Mouse (Mus musculus) myocyte (in vitro differentiated cells): ENCODE data around the gene Rbm19. TPM values are rescaled to one million over a fixed set of nuclear protein-coding genes. Genes with fewer than 3 reads are reported as not detected.

Experiments
- H3K27me3 ChIP-seq: one replicate; pipeline ENCODE4 v1.6.1; 2011; ENCODE audit not compliant: control insufficient read depth, insufficient read depth, insufficient read length
- H3K36me3 ChIP-seq: one replicate; pipeline ENCODE4 v1.6.1; 2011; ENCODE audit not compliant: control insufficient read depth, insufficient read depth
- H3K4me2 ChIP-seq: one replicate; pipeline ENCODE4 v1.6.1; 2011; ENCODE audit warnings: low read depth, control low read depth
- H3K4me3 ChIP-seq: one replicate; pipeline ENCODE4 v1.5.1; 2011; ENCODE audit warnings: mild to moderate bottlenecking, control low read depth, moderate library complexity
- H3K79me2 ChIP-seq: one replicate; pipeline ENCODE4 v1.6.1; 2011; ENCODE audit not compliant: control insufficient read depth, insufficient read depth
- H3ac ChIP-seq: one replicate; pipeline ENCODE4 v1.6.1; 2011; ENCODE audit not compliant: control insufficient read depth, insufficient read length
- CEBPB ChIP-seq: IDR thresholded peaks from 2 replicates; pipeline ENCODE4 v1.6.1; 2011; ENCODE audit warnings: mild to moderate bottlenecking, moderate library complexity; ENCODE audit not compliant: poor library complexity, insufficient read depth, severe bottlenecking
- E2F4 ChIP-seq: IDR thresholded peaks from one replicate; pipeline ENCODE4 v1.6.1; 2011; ENCODE audit warnings: mild to moderate bottlenecking, control low read depth, moderate library complexity; ENCODE audit not compliant: insufficient read depth
- MAX ChIP-seq: IDR thresholded peaks from one replicate; pipeline ENCODE4 v1.6.1; 2011; ENCODE audit warnings: low read depth, mild to moderate bottlenecking, control low read depth
- MYOD1 ChIP-seq, 3 experiments: IDR thresholded peaks; one replicate each; pipeline ENCODE4 v1.6.1; 2011; ENCODE audit warnings: control low read depth in 2 of 3, low read depth in 2 of 3, mild to moderate bottlenecking in 2 of 3, moderate library complexity in 1 of 3; ENCODE audit not compliant: insufficient read length in 2 of 3, control insufficient read depth in 1 of 3
- MYOG ChIP-seq, 3 experiments: IDR thresholded peaks; one replicate each; pipeline ENCODE4 v1.6.1; 2011; ENCODE audit warnings: control low read depth in 2 of 3, low read depth in 2 of 3, mild to moderate bottlenecking in 2 of 3; ENCODE audit not compliant: insufficient read length in 2 of 3, control insufficient read depth in 1 of 3, insufficient read depth in 1 of 3
- POLR2A ChIP-seq: IDR thresholded peaks from one replicate; pipeline ENCODE4 v1.6.1; 2011; ENCODE audit warnings: low read depth, mild to moderate bottlenecking, control low read depth, moderate library complexity; ENCODE audit not compliant: insufficient read length
- POLR2AphosphoS2 ChIP-seq: IDR thresholded peaks from one replicate; pipeline ENCODE4 v1.6.1; 2011; ENCODE audit warnings: low read depth, control low read depth; ENCODE audit not compliant: insufficient read length
- REST ChIP-seq: IDR thresholded peaks from one replicate; pipeline ENCODE4 v1.6.1; 2011; ENCODE audit warnings: mild to moderate bottlenecking, control low read depth, moderate library complexity; ENCODE audit not compliant: insufficient read depth, insufficient read length
- SRF ChIP-seq: IDR thresholded peaks from one replicate; pipeline ENCODE4 v1.6.1; 2011; ENCODE audit warnings: low read depth; ENCODE audit not compliant: control insufficient read depth, insufficient read length
- TCF12 ChIP-seq: IDR thresholded peaks from one replicate; pipeline ENCODE4 v1.6.1; 2011; ENCODE audit warnings: mild to moderate bottlenecking, control low read depth; ENCODE audit not compliant: poor library complexity, insufficient read depth, severe bottlenecking
- TCF3 ChIP-seq: IDR thresholded peaks from one replicate; pipeline ENCODE4 v1.6.1; 2011; ENCODE audit warnings: low read depth, control low read depth; ENCODE audit not compliant: insufficient read length
- USF1 ChIP-seq: IDR thresholded peaks from one replicate; pipeline ENCODE4 v1.6.1; 2011; ENCODE audit warnings: low read depth, mild to moderate bottlenecking, control low read depth, moderate library complexity
- polyA plus RNA-seq: library from polyadenylated mRNA; unstranded; fragments of >200 nt; fragmentation: generic; extraction: Trizol; gene quantifications from one replicate; pipeline ENCODE4 v1.2.1, GENCODE M21; 2012; ENCODE audit warnings: missing spikeins

Rbm19 gene
- polyA plus RNA-seq, 1 experiment, result 28.3 TPM

DNA sequence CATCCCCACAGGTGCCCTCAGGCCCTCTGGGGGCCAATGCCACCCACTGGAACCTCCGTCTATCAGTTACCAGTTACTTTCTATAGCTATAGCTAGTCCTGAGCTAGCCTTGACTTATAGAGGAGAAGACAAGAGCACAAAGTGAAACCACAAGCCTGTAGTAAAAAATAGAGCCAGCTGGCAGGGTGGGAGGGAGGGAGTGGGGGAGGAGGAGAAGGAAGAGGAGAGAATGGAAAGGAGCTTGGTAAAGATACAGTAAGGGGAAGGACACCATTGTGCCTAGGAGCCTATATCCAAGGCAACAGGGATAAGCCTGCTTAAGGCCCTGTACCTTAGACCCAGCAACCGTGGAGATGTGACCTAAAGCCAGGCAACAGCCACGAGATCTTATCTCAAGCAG lies 40.9 kb downstream of the Rbm19 start:
- Histone ChIP-seq H3K36me3 (no peaks in the 10 kb centered on the region), H3K27me3 (no peaks in the 10 kb centered on the region), H3K4me3 (no peak overlapping the region), H3ac (no peak overlapping the region), H3K79me2 (no peaks in the 10 kb centered on the region), H3K4me2 (no peak overlapping the region)
- TF ChIP-seq POLR2AphosphoS2 (no peak), REST (no peak), SRF (no peak), MYOD1 (IDR thresholded peaks at IDR 0.05; ENCODE audit: control insufficient read depth in 1 of 3, insufficient read length in 2 of 3, low read depth in 2 of 3) (no peak), MAX (no peak), CEBPB (no peak), USF1 (no peak), POLR2A (no peak), MYOG (IDR thresholded peaks at IDR 0.05; ENCODE audit: control insufficient read depth in 1 of 3, insufficient read depth in 1 of 3, insufficient read length in 2 of 3, low read depth in 2 of 3) (no peak), E2F4 (no peak), TCF12 (no peak)

DNA sequence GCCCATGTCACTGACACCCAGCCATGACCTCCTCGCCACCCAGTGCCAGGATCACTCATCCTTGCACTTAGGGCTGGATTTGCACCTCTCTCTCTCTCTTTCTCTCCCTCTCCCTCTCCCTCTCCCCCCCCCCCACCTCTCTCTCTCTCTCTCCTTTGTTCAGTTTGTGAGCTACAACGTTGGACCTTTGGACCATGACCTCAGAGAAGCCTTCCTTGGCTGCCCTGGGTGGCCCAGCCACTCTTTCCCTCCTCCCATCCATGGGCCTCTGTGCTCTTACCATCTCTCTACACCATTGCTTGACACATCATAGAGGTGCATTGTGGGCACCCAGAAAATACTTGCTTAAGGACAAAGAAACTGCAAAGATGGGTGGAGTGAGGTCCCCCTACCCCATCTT lies 42.2 kb downstream of the Rbm19 start:
- no peaks in the 10 kb centered on the region for H3K27me3 ChIP-seq
- H3K36me3 ChIP-seq, result no peaks in the 10 kb centered on the region
- H3ac ChIP-seq, result no peak overlapping the region
- no peak overlapping the region for H3K4me2 ChIP-seq
- TF ChIP-seq TCF12 (no peak), MYOD1 (IDR thresholded peaks at IDR 0.05; ENCODE audit: control insufficient read depth in 1 of 3, insufficient read length in 2 of 3, low read depth in 2 of 3) (no peak), TCF3 (no peak), USF1 (no peak), E2F4 (no peak), POLR2A (no peak), REST (no peak), MYOG (IDR thresholded peaks at IDR 0.05; ENCODE audit: control insufficient read depth in 1 of 3, insufficient read depth in 1 of 3, insufficient read length in 2 of 3, low read depth in 2 of 3) (no peak), CEBPB (no peak), SRF (no peak)
- no peaks in the 10 kb centered on the region for H3K79me2 ChIP-seq
- no peak overlapping the region for H3K4me3 ChIP-seq

GRCm38 (mm10) chr5:120160923-120161658 lies 44.8 kb downstream of the Rbm19 start:
- Histone ChIP-seq H3K4me3 (no peak overlapping the region), H3K4me2 (no peak overlapping the region), H3ac (no peak overlapping the region), H3K79me2 (no peaks in the 10 kb centered on the region), H3K36me3 (no peaks in the 10 kb centered on the region), H3K27me3 (no peaks in the 10 kb centered on the region)
- TF ChIP-seq E2F4 (no peak), TCF3 (no peak), POLR2A (no peak), MYOD1 (IDR thresholded peaks at IDR 0.05; ENCODE audit: control insufficient read depth in 1 of 3, insufficient read length in 2 of 3, low read depth in 2 of 3) (no peak), MYOG (IDR thresholded peaks at IDR 0.05; ENCODE audit: control insufficient read depth in 1 of 3, insufficient read depth in 1 of 3, insufficient read length in 2 of 3, low read depth in 2 of 3) (no peak), MAX (no peak), TCF12 (no peak), SRF (no peak), REST (no peak), USF1 (no peak), POLR2AphosphoS2 (no peak), CEBPB (no peak)

DNA sequence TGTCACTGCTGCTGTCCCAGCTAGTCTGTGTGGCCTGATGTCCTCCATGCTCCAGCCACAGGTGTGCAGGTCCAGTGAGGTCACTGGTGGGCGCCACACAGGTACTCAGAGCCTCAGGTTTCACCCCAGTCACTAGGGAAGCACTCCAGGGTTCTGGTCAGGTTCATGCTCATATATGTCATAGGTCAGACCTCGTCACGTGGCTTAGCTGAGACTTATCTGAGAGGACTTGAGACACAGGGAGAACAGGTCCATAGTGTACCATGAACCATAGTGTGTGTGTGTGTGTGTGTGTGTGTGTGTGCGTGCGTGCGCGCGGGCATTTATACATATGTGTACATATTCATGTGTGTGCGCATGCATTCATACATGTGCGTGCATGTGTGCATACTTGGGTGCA lies 46.4 kb downstream of the Rbm19 start:
- H3K4me3 ChIP-seq, result no peak overlapping the region
- no peaks in the 10 kb centered on the region for H3K79me2 ChIP-seq
- TF ChIP-seq MYOD1 (IDR thresholded peaks at IDR 0.05; ENCODE audit: control insufficient read depth in 1 of 3, insufficient read length in 2 of 3, low read depth in 2 of 3) (peak in 1 of 3 experiments; percentile 62), TCF3 (no peak)
- H3K36me3 ChIP-seq, result no peaks in the 10 kb centered on the region
- no peaks in the 10 kb centered on the region for H3K27me3 ChIP-seq
- H3K4me2 ChIP-seq, result no peak overlapping the region
- H3ac ChIP-seq, result no peak overlapping the region

DNA sequence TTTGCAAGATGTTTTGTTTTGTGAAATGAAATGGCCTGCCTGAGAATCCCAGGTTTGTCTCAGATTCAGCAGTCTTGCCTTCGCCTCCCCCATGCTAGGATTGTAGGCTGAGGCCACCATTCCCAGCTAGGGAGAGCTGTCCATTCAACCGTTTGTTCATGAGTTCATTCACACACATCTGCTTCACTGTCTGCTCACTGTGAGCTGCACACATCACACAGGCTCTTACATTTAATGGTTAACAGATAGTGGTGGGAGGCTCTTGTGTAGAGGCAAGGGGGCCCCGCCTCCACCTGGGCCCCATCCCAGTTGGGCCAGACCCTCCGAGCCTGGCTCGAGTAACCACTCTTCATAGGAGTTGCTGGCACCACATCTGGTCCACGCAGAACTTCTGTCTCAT lies 47.2 kb downstream of the Rbm19 start:
- Histone ChIP-seq H3K4me2 (no peak overlapping the region), H3K4me3 (no peak overlapping the region), H3ac (no peak overlapping the region), H3K27me3 (no peaks in the 10 kb centered on the region), H3K36me3 (no peaks in the 10 kb centered on the region), H3K79me2 (no peaks in the 10 kb centered on the region)
- no peak for TF ChIP-seq TCF3
- no peak for TF ChIP-seq SRF
- TF ChIP-seq MAX, result no peak
- TF ChIP-seq E2F4, result no peak
- TF ChIP-seq USF1, result no peak
- no peak for TF ChIP-seq MYOG (IDR thresholded peaks at IDR 0.05; ENCODE audit: control insufficient read depth in 1 of 3, insufficient read depth in 1 of 3, insufficient read length in 2 of 3, low read depth in 2 of 3)
- no peak for TF ChIP-seq CEBPB
